Mouse (Mus musculus) hindbrain, embryonic 13.5 days (tissue): ENCODE measurements around the gene Tas2r135. TPM values are rescaled to one million over a fixed set of nuclear protein-coding genes. Genes with fewer than 3 reads are reported as not detected.

Experiments used
- ATAC-seq: fragments of 200-750 bp; cut with Nextera tagmentation; 2 replicates; pipeline ENCODE4 v1.8.0; 2017; ENCODE audit warnings: moderate TSS enrichment; ENCODE audit not compliant: low FRiP score
- H3K27ac ChIP-seq: fragments of 300-500 bp; sonication (generic); 2 replicates; pipeline ENCODE4 v1.5.1; 2015; ENCODE audit warnings: inconsistent platforms, mild to moderate bottlenecking, moderate library complexity
- H3K27me3 ChIP-seq: fragments of 300-500 bp; sonication (generic); 2 replicates; pipeline ENCODE4 v1.6.1; 2015; ENCODE audit warnings: mild to moderate bottlenecking, inconsistent platforms
- H3K36me3 ChIP-seq: fragments of 300-500 bp; sonication (generic); 2 replicates; pipeline ENCODE4 v1.6.1; 2015; ENCODE audit warnings: mild to moderate bottlenecking, inconsistent platforms
- H3K4me1 ChIP-seq: fragments of 300-500 bp; sonication (generic); replicated peaks from 2 replicates; pipeline ENCODE4 v1.6.1; 2015; ENCODE audit warnings: inconsistent platforms
- H3K4me2 ChIP-seq: fragments of 300-500 bp; sonication (generic); 2 replicates; pipeline ENCODE4 v1.6.1; 2015; ENCODE audit warnings: inconsistent platforms, mild to moderate bottlenecking, moderate library complexity
- H3K4me3 ChIP-seq: fragments of 300-500 bp; sonication (generic); 2 replicates; pipeline ENCODE4 v1.5.1; 2015; ENCODE audit warnings: mild to moderate bottlenecking, inconsistent platforms
- H3K9ac ChIP-seq: fragments of 300-500 bp; sonication (generic); 2 replicates; pipeline ENCODE4 v1.6.1; 2015; ENCODE audit warnings: mild to moderate bottlenecking, inconsistent platforms
- H3K9me3 ChIP-seq: fragments of 300-500 bp; sonication (generic); 2 replicates; pipeline ENCODE4 v1.6.1; 2016; ENCODE audit warnings: inconsistent platforms
- WGBS: fragments of 180-500 bp; shearing (Covaris S2); methylation state at CpG from one replicate; pipeline ENCODE4 v1.1.7; 2015; 5-methylcytosine and 5-hydroxymethylcytosine counted together
- polyA plus RNA-seq: library from polyadenylated mRNA; unstranded; fragments of >200 nt; fragmentation: Nextera tagmentation; extraction: Ambion mirVana; gene quantifications from 2 replicates; pipeline ENCODE4 v1.2.1, GENCODE M21; 2015

Tas2r135 gene
- polyA plus RNA-seq, 1 experiment from 2014 or later: not detected

- no peaks in the 10 kb centered on the region for H3K36me3 ChIP-seq
- H3K9me3 ChIP-seq: no peaks in the 10 kb centered on the region
- 93% methylated on average over 1 of the region's 1 CpGs for WGBS
- no peak within 1 kb of the TSS for H3K9ac ChIP-seq
- no peaks in the 10 kb centered on the region for H3K4me1 ChIP-seq
- no peak within 1 kb of the TSS for H3K4me3 ChIP-seq
- H3K4me2 ChIP-seq: no peak within 1 kb of the TSS
- H3K27me3 ChIP-seq: no peaks in the 10 kb centered on the region
- no peak for ATAC-seq
- no peak within 1 kb of the TSS for H3K27ac ChIP-seq
Observed at GRCm38 (mm10) chr6:42399938-42400337, 5.3 kb upstream of the Tas2r135 start, which contains the start of gene Tas2r143. Gene Tas2r143, plus strand, starts transcription at chr6:42400238.

GRCm38 (mm10) chr6:42419443-42419842, 14.2 kb downstream of the Tas2r135 start:
- no peak for ATAC-seq
- Histone ChIP-seq H3K9me3 (no peaks in the 10 kb centered on the region), H3K27ac (no peak overlapping the region)

GRCm38 (mm10) chr6:42421439-42421838, 16.2 kb downstream of the Tas2r135 start:
- Histone ChIP-seq H3K4me2 (no peak overlapping the region), H3K9ac (no peak overlapping the region), H3K9me3 (no peaks in the 10 kb centered on the region), H3K4me3 (no peak overlapping the region), H3K27ac (no peak overlapping the region), H3K4me1 (no peaks in the 10 kb centered on the region), H3K36me3 (no peaks in the 10 kb centered on the region), H3K27me3 (no peaks in the 10 kb centered on the region)
- no peak for ATAC-seq
- 77% methylated on average over 2 of the region's 2 CpGs for WGBS

More at GRCm38 (mm10) chr6:42419443-42419842, 14.2 kb downstream of the Tas2r135 start:
- Histone ChIP-seq H3K4me3 (no peak overlapping the region), H3K4me1 (no peaks in the 10 kb centered on the region), H3K36me3 (no peaks in the 10 kb centered on the region), H3K9ac (no peak overlapping the region), H3K27me3 (no peaks in the 10 kb centered on the region), H3K4me2 (no peak overlapping the region)
- WGBS: 92% methylated on average over 2 of the region's 2 CpGs

- Histone ChIP-seq H3K4me1 (no peaks in the 10 kb centered on the region), H3K9ac (no peak overlapping the region), H3K27me3 (no peaks in the 10 kb centered on the region), H3K36me3 (no peaks in the 10 kb centered on the region), H3K9me3 (no peaks in the 10 kb centered on the region), H3K4me2 (no peak overlapping the region), H3K27ac (no peak overlapping the region), H3K4me3 (no peak overlapping the region)
- WGBS: 96% methylated on average over 3 of the region's 3 CpGs
- ATAC-seq: no peak
Observed at GRCm38 (mm10) chr6:42424472-42424871, 19.2 kb downstream of the Tas2r135 start.

GRCm38 (mm10) chr6:42426337-42426736, 21.1 kb downstream of the Tas2r135 start:
- no peak overlapping the region for H3K4me2 ChIP-seq
- no peak overlapping the region for H3K9ac ChIP-seq
- H3K27me3 ChIP-seq: no peaks in the 10 kb centered on the region
- 90% methylated on average over 4 of the region's 4 CpGs for WGBS
- no peaks in the 10 kb centered on the region for H3K9me3 ChIP-seq
- H3K4me3 ChIP-seq: no peak overlapping the region
- H3K36me3 ChIP-seq: no peaks in the 10 kb centered on the region
- no peak overlapping the region for H3K27ac ChIP-seq
- ATAC-seq: no peak
- no peaks in the 10 kb centered on the region for H3K4me1 ChIP-seq

- Histone ChIP-seq H3K36me3 (no peaks in the 10 kb centered on the region), H3K9ac (no peak overlapping the region), H3K9me3 (no peaks in the 10 kb centered on the region), H3K4me2 (no peak overlapping the region), H3K27me3 (no peaks in the 10 kb centered on the region), H3K4me1 (no peaks in the 10 kb centered on the region), H3K27ac (no peak overlapping the region), H3K4me3 (no peak overlapping the region)
- ATAC-seq: no peak
- 73% methylated on average over 2 of the region's 2 CpGs for WGBS
Observed at GRCm38 (mm10) chr6:42433554-42433953, 28.3 kb downstream of the Tas2r135 start.

GRCm38 (mm10) chr6:42434446-42434845, 29.2 kb downstream of the Tas2r135 start, which contains the start of gene Tas2r126:
Gene Tas2r126, plus strand, starts transcription at chr6:42434535.
- no peaks in the 10 kb centered on the region for H3K4me1 ChIP-seq
- no peaks in the 10 kb centered on the region for H3K9me3 ChIP-seq
- no peak within 1 kb of the TSS for H3K4me3 ChIP-seq
- WGBS: 89% methylated on average over 6 of the region's 6 CpGs
- H3K36me3 ChIP-seq: no peaks in the 10 kb centered on the region
- H3K27ac ChIP-seq: no peak within 1 kb of the TSS
- H3K9ac ChIP-seq: no peak within 1 kb of the TSS
- no peak for ATAC-seq
- no peaks in the 10 kb centered on the region for H3K27me3 ChIP-seq
- no peak within 1 kb of the TSS for H3K4me2 ChIP-seq

GRCm38 (mm10) chr6:42435490-42435889, 30.3 kb downstream of the Tas2r135 start:
- no peak for ATAC-seq
- WGBS: 69% methylated on average over 2 of the region's 2 CpGs
- H3K9ac ChIP-seq: no peak overlapping the region
- H3K27me3 ChIP-seq: no peaks in the 10 kb centered on the region
- H3K9me3 ChIP-seq: no peaks in the 10 kb centered on the region
- H3K4me2 ChIP-seq: no peak overlapping the region
- H3K4me1 ChIP-seq: no peaks in the 10 kb centered on the region
- H3K27ac ChIP-seq: no peak overlapping the region
- no peak overlapping the region for H3K4me3 ChIP-seq
- no peaks in the 10 kb centered on the region for H3K36me3 ChIP-seq

GRCm38 (mm10) chr6:42441395-42441794, 36.2 kb downstream of the Tas2r135 start:
- Histone ChIP-seq H3K4me2 (no peak overlapping the region), H3K36me3 (no peaks in the 10 kb centered on the region), H3K27me3 (no peaks in the 10 kb centered on the region), H3K9ac (no peak overlapping the region), H3K27ac (no peak overlapping the region), H3K9me3 (no peaks in the 10 kb centered on the region), H3K4me3 (no peak overlapping the region), H3K4me1 (no peaks in the 10 kb centered on the region)
- ATAC-seq: no peak
- WGBS: 83% methylated on average over 2 of the region's 2 CpGs

GRCm38 (mm10) chr6:42444491-42444890, 39.3 kb downstream of the Tas2r135 start:
- Histone ChIP-seq H3K4me2 (no peak overlapping the region), H3K27ac (no peak overlapping the region), H3K4me3 (no peak overlapping the region), H3K4me1 (no peaks in the 10 kb centered on the region), H3K9ac (no peak overlapping the region), H3K27me3 (no peaks in the 10 kb centered on the region), H3K36me3 (no peaks in the 10 kb centered on the region), H3K9me3 (no peaks in the 10 kb centered on the region)
- WGBS: 78% methylated on average over 2 of the region's 2 CpGs
- ATAC-seq: no peak

GRCm38 (mm10) chr6:42447381-42447780, 42.1 kb downstream of the Tas2r135 start:
- ATAC-seq: no peak
- H3K4me2 ChIP-seq: no peak overlapping the region
- no peak overlapping the region for H3K4me3 ChIP-seq
- H3K36me3 ChIP-seq: no peaks in the 10 kb centered on the region
- H3K9me3 ChIP-seq: no peaks in the 10 kb centered on the region
- H3K27me3 ChIP-seq: no peaks in the 10 kb centered on the region
- H3K9ac ChIP-seq: no peak overlapping the region
- no peaks in the 10 kb centered on the region for H3K4me1 ChIP-seq
- H3K27ac ChIP-seq: no peak overlapping the region
- WGBS: 78% methylated on average over 2 of the region's 2 CpGs
